ENCODE assay signal across 8 mouse cellular contexts in the genomic region with DNA sequence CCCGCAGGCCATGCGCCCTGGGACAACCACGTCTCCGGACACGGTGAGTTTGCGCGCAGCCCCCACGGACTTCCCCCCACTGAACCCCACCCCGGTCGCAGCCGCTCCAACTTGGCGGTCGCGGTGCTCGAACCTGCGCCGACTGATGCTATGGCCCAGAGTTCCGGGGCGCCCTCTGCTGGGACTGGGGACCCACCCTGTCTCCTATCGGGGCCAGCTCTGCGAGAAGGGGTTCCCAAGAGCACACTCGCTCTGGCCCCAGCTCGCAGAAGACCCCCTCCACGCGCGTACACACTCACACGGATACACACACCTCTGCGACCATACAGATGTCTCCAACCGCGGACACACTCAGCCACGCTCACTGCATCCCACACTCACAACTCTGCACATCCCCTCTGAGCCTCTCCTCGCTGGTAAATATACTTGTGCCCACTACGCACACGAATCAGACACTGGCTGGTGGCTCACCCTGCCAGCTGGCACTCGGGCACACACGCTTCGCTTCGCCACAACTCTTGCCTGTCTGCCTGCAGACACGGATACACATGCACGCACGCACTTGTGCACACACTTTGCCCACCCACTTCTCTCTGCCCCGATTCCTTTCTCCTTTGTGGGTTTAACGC. TPM values are rescaled to one million over a fixed set of nuclear protein-coding genes. Genes with fewer than 3 reads are reported as not detected.
DNase-seq lines count a peak whose midpoint lies in the region; ATAC-seq and TF ChIP-seq lines count a peak whose summit lies in the region.

No protein-coding gene starts in this region.

- TF ChIP-seq POLR2A in heart, adult 2 months (IDR thresholded peaks at IDR 0.05; ENCODE audit: insufficient read depth, low read depth, low read length): no peak

- no peak for DNase-seq in lung, postnatal 14 days
- DNase-seq in forebrain, embryonic 14.5 days (ENCODE audit: low spot score): no peak
- DNase-seq in left cerebral cortex, postnatal 14 days (ENCODE audit: low spot score in 2 of 2): peak; percentile 58 to 59
- DNase-seq in right cerebral cortex, postnatal 10 days (ENCODE audit: low spot score in 2 of 2): peak; percentile 63 to 69
- DNase-seq in ovary, postnatal 14 days (ENCODE audit: low spot score): no peak
- no peak for DNase-seq in heart, adult 2 months
- no peak for DNase-seq in lung, postnatal 4 days

- H3K4me3 ChIP-seq in lung, embryonic 15.5 days: peak overlapping the region; percentile 16; the same call in 1 of the 2 replicates
- H3K4me3 ChIP-seq in forebrain, embryonic 14.5 days (ENCODE audit: low read depth, low read length): peak overlapping the region; percentile 49
- no peak overlapping the region for H3K4me3 ChIP-seq in heart, adult 2 months

- no peak overlapping the region for H3K9ac ChIP-seq in lung, embryonic 15.5 days
- H3K9ac ChIP-seq in forebrain, embryonic 14.5 days (ENCODE audit: low read length): peak overlapping the region; percentile 73
- H3K9ac ChIP-seq in heart, adult 2 months (ENCODE audit: low read depth, low read length): no peak overlapping the region

- no peak for TF ChIP-seq EP300 in heart, adult 2 months (IDR thresholded peaks at IDR 0.05; ENCODE audit: insufficient read depth, low read depth, low read length)

- ATAC-seq in lung, embryonic 15.5 days (ENCODE audit: borderline replicate concordance, extremely low read depth, low FRiP score, low TSS enrichment): no peak
- ATAC-seq in forebrain, embryonic 14.5 days: no peak; the same call in 1 of the 2 replicates

- TF ChIP-seq CTCF in heart, adult 2 months (IDR thresholded peaks at IDR 0.05): no peak

- H3K27ac ChIP-seq in lung, embryonic 15.5 days: no peak overlapping the region
- H3K27ac ChIP-seq in forebrain, embryonic 14.5 days (ENCODE audit: low read depth, low read length): peak overlapping the region; percentile 44; the same call in 1 of the 2 replicates
- H3K27ac ChIP-seq in heart, adult 2 months: no peak overlapping the region

- H3K36me3 ChIP-seq in lung, embryonic 15.5 days: no peaks in the 10 kb centered on the region
- no peaks in the 10 kb centered on the region for H3K36me3 ChIP-seq in forebrain, embryonic 14.5 days (ENCODE audit: control insufficient read depth, insufficient read depth, low read length)
- no peaks in the 10 kb centered on the region for H3K36me3 ChIP-seq in heart, adult 2 months (ENCODE audit: control insufficient read depth, insufficient read depth, low read length)

- intact Hi-C loops in left cerebral cortex, postnatal 14 days (cut with DNase I): loop anchor here (2.0 kb wide), 1 partner anchor 36 kb away; no protein-coding TSS in a partner anchor
- intact Hi-C loops in heart, adult 2 months (cut with DNase I): no loop called here

- peaks cover 49% of the 10 kb centered on the region for H3K27me3 ChIP-seq in lung, embryonic 15.5 days
- peaks cover 37% of the 10 kb centered on the region for H3K27me3 ChIP-seq in forebrain, embryonic 14.5 days (replicated peaks; ENCODE audit: control insufficient read depth, insufficient read depth, low read length)
- peaks cover 7% of the 10 kb centered on the region for H3K27me3 ChIP-seq in heart, adult 2 months (ENCODE audit: control insufficient read depth, insufficient read depth, low read length)

- 39% methylated on average over 43 of the region's 43 CpGs for WGBS in lung, embryonic 15.5 days
- 43% methylated on average over 41 of the region's 43 CpGs for WGBS in forebrain, embryonic 14.5 days
- 41% methylated on average over 43 of the region's 43 CpGs for WGBS in heart, adult 2 months

- H3K4me1 ChIP-seq in lung, embryonic 15.5 days: peaks cover 5% of the 10 kb centered on the region; the same call in 1 of the 2 replicates
- H3K4me1 ChIP-seq in forebrain, embryonic 14.5 days (ENCODE audit: control insufficient read depth, insufficient read depth, low read length): peaks cover 4% of the 10 kb centered on the region; the same call in 1 of the 2 replicates
- H3K4me1 ChIP-seq in heart, adult 2 months (ENCODE audit: control insufficient read depth, insufficient read depth, low read length): no peaks in the 10 kb centered on the region

- no peaks in the 10 kb centered on the region for H3K9me3 ChIP-seq in lung, embryonic 15.5 days
- H3K9me3 ChIP-seq in forebrain, embryonic 14.5 days (replicated peaks; ENCODE audit: control insufficient read depth, low read length): no peaks in the 10 kb centered on the region

- peak overlapping the region; percentile 42 for H3K4me2 ChIP-seq in lung, embryonic 15.5 days
- H3K4me2 ChIP-seq in forebrain, embryonic 14.5 days (ENCODE audit: low read length): peak overlapping the region; percentile 77

- H3K79me2 ChIP-seq in heart, adult 2 months (replicated peaks; ENCODE audit: control insufficient read depth, insufficient read depth, low read length): no peaks in the 10 kb centered on the region

RNA-seq across cellular contexts. Expression of gene Vstm2l, which starts 0.6 kb away (rescaled TPM):
- 0.17 TPM in 1 of 2 replicates, not detected in the other for polyA plus RNA-seq in lung, embryonic 15.5 days (2015; fragmentation: Nextera tagmentation; extraction: Ambion mirVana)
- polyA plus RNA-seq in forebrain, embryonic 14.5 days (2014; fragmentation: Nextera tagmentation; extraction: Ambion mirVana): 4.7 and 6.8 TPM in 2 replicates
- 100 to 1,000 TPM; 259 to 272 TPM for total RNA-seq in left cerebral cortex, postnatal 14 days (2021)
- total RNA-seq in heart, adult 2 months (2021): not detected
- 0.08 TPM in 1 of 2 replicates, not detected in the other for polyA plus RNA-seq in heart, adult 2 months (2012; rRNA removed)

Comparison
In these comparisons a context has a peak if more than half of its experiments do, and no peak if none do; other contexts are left out.
1. DNase-seq: peak in left cerebral cortex, postnatal 14 days (2 of 2) and right cerebral cortex, postnatal 10 days (2 of 2); none in lung, postnatal 14 days (single experiment), forebrain, embryonic 14.5 days (single experiment), ovary, postnatal 14 days (single experiment), heart, adult 2 months (0 of 2) and lung, postnatal 4 days (0 of 2).